Mouse (Mus musculus) neutrophil, adult 5-6 weeks (primary cell): Measurements from ENCODE around the gene Smok2b. TPM values are rescaled to one million over a fixed set of nuclear protein-coding genes. Genes with fewer than 3 reads are reported as not detected.
"Not testable (repeated sequence)": the region's sequence is repeated elsewhere in the genome, so short reads cannot be mapped to it uniquely, and the experiment has no call there.

Experiments used
- ATAC-seq: fragments of 151-379, 151-347 bp; 2 replicates; pipeline ENCODE4 v1.8.0; 2017; ENCODE audit warnings: mild to moderate bottlenecking, moderate TSS enrichment; ENCODE audit not compliant: insufficient number of reproducible peaks, poor library complexity, low FRiP score, severe bottlenecking; ENCODE audit errors: extremely low read depth
- total RNA-seq: library from RNA; stranded (forward); fragments of 200-1000 nt; gene quantifications from 2 replicates; pipeline ENCODE4 v1.2.3, GENCODE M21; 2017

Gene Smok2b
- total RNA-seq, 1 experiment from 2014 or later, result not detected

GRCm38 (mm10) chr17:13220888-13221287, 9.2 kb upstream of the Smok2b start, which contains the start of gene Smok2a:
Smok2a (plus strand) TSS chr17:13221188.
- ATAC-seq, result no peak

- ATAC-seq, result not testable (repeated sequence)
Measured at GRCm38 (mm10) chr17:13221921-13222320, 8.1 kb upstream of the Smok2b start.

GRCm38 (mm10) chr17:13239461-13239860, 9.4 kb downstream of the Smok2b start:
- not testable (repeated sequence) for ATAC-seq

DNA sequence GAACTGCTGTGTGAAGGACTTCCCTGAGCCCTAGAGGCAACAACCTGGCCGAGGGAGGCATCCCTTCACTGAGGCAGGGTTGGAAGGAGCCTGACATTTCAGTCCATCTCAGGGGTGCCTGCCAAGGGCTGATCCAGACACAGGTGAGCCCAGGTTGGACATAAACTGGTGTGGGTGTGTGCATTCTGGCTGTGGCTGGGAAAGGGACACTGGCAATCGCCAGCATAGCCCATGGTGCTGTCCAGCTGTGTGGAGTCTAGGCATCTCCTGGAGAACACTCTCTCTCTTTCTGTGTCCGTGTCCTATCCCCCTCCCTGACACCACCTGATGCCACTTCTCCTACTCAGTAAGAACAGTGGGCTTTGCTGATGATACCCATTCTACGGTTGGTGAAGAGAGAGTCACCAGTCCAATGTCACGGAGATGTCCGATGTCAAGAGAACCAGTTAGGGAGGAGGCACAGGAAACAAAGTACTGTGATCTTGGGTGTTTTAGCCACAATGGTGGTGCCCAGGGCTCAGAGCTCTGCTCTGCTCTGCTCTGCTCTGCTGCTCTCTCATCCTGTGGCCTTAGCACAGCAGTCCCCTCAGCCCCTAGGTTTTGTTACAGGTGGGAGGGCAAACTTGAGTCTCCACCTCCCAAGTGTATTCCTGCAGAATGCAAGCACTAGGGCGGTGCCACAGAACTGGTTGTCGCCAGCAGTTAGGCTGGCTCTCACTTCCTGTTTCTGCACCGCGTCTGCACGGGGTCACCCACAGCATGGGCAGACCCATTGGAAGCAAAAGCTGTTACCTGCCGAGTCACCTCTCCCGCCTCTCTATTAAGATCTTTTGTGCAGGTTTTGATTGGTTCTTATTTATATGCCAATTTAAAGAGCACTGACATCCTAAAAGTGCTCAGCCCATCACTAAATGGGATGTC, 11.0 kb downstream of the Smok2b start:
- peak; percentile 33; the same call in 1 of the 2 replicates for ATAC-seq

DNA sequence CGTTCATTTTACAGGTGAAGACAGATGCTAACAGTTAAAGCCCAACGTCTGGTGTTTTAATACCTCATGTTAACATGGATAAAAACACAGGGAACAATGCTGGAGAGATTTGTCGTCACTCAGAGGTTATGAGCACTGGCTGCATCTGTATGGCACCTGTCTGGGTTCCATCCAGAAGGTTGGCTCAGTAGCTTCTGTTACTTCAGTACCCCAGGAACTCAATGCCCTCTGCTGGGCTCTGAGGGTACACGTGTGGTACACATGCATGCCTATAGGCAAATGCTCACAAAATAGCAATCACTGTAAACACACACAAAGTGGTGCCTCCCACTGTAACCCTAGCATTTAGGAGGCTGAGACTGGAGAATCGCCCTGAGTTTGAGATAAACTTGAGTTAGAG, 24.7 kb downstream of the Smok2b start:
- peak; percentile 28; the same call in 1 of the 2 replicates for ATAC-seq

Other genes starting within 250 kb of the Smok2b start
- gene Wtap, start 236.1 kb upstream of the Smok2b start, total RNA-seq, result 173 and 194 TPM in 2 replicates
- gene Sod2, start 223.4 kb upstream of the Smok2b start, total RNA-seq, result 27.9 and 28.4 TPM in 2 replicates
- not detected in 2 replicates for gene Gpr31b, start 178.0 kb upstream of the Smok2b start, total RNA-seq
- not detected in 2 replicates for gene Tcp10b, start 169.2 kb upstream of the Smok2b start, total RNA-seq
- gene Unc93a, start 98.4 kb upstream of the Smok2b start, total RNA-seq, result 0.61 and 1.2 TPM in 2 replicates
- gene Smok2a, start 9.1 kb upstream of the Smok2b start, total RNA-seq, result not detected in 2 replicates
- not detected in 2 replicates for gene Tcp10c, start 124.3 kb downstream of the Smok2b start, total RNA-seq